Mouse (Mus musculus) ovary, postnatal 10 days (tissue): ENCODE data around the gene Plch2.
A peak's percentile ranks its signal among the peaks of the same experiment; 100 is the strongest.
"Not testable (repeated sequence)": the region's sequence is repeated elsewhere in the genome, so short reads cannot be mapped to it uniquely, and the experiment has no call there.

Experiments
- DNase-seq: peaks from one replicate; pipeline ENCODE4 v3.0.0; 2022; ENCODE audit warnings: low spot score

The Plch2 gene

GRCm38 (mm10) chr4:155056724-155057123 is at the start of gene Plch2:
Gene Plch2 (minus strand): TSS chr4:155056784.
- no peak for DNase-seq

- DNase-seq, result no peak
Measured at GRCm38 (mm10) chr4:155098572-155098971, 42.0 kb upstream of the Plch2 start.

- no peak for DNase-seq
Measured at GRCm38 (mm10) chr4:155097452-155097851, 40.9 kb upstream of the Plch2 start.

GRCm38 (mm10) chr4:155095967-155096366 is 39.4 kb upstream of the Plch2 start:
- no peak for DNase-seq

GRCm38 (mm10) chr4:155095238-155095900 is 38.8 kb upstream of the Plch2 start:
- DNase-seq, result peak; percentile 64

- no peak for DNase-seq
Measured at GRCm38 (mm10) chr4:155094565-155094964, 38.0 kb upstream of the Plch2 start.

GRCm38 (mm10) chr4:155093431-155094149 is 37.0 kb upstream of the Plch2 start:
- DNase-seq, result no peak

GRCm38 (mm10) chr4:155092718-155093430 is 36.3 kb upstream of the Plch2 start:
- no peak for DNase-seq

GRCm38 (mm10) chr4:155090688-155091449 is 34.3 kb upstream of the Plch2 start:
- DNase-seq, result no peak

GRCm38 (mm10) chr4:155090147-155090546 is 33.6 kb upstream of the Plch2 start:
- no peak for DNase-seq

GRCm38 (mm10) chr4:155089241-155089640 is 32.7 kb upstream of the Plch2 start:
- no peak for DNase-seq

- DNase-seq, result peak; percentile 100
Measured at GRCm38 (mm10) chr4:155086108-155087024, 29.8 kb upstream of the Plch2 start, which contains the start of the genes Rer1 and Morn1. Gene Rer1 (minus strand): TSS chr4:155086382. Gene Morn1 (plus strand): TSS chr4:155086577.

GRCm38 (mm10) chr4:155085206-155086107 is 28.9 kb upstream of the Plch2 start:
- DNase-seq, result no peak

GRCm38 (mm10) chr4:155084351-155084750 is 27.8 kb upstream of the Plch2 start:
- no peak for DNase-seq

- no peak for DNase-seq
Measured at GRCm38 (mm10) chr4:155083553-155083952, 27.0 kb upstream of the Plch2 start.

GRCm38 (mm10) chr4:155079666-155080065 is 23.1 kb upstream of the Plch2 start:
- no peak for DNase-seq

GRCm38 (mm10) chr4:155078808-155079207 is 22.2 kb upstream of the Plch2 start:
- DNase-seq, result not testable (repeated sequence)

GRCm38 (mm10) chr4:155076677-155077076 is 20.1 kb upstream of the Plch2 start:
- no peak for DNase-seq

GRCm38 (mm10) chr4:155075813-155076212 is 19.2 kb upstream of the Plch2 start:
- no peak for DNase-seq

GRCm38 (mm10) chr4:155075137-155075536 is 18.6 kb upstream of the Plch2 start:
- no peak for DNase-seq
